Mouse (Mus musculus): ENCODE data around the gene Lmcd1.

Lmcd1 gene

GRCm38 (mm10) chr6:112362349-112362958 lies 88.9 kb downstream of the Lmcd1 start:
- peak; percentile 50 for DNase-seq

- DNase-seq = peak; percentile 8
Measured at GRCm38 (mm10) chr6:112364581-112364980, 91.0 kb downstream of the Lmcd1 start.

GRCm38 (mm10) chr6:112365294-112365693 lies 91.7 kb downstream of the Lmcd1 start:
- no peak for DNase-seq

- peak; percentile 25 for DNase-seq
Measured at GRCm38 (mm10) chr6:112373886-112374585, 100.5 kb downstream of the Lmcd1 start.

- no peak for DNase-seq
Measured at GRCm38 (mm10) chr6:112375661-112376392, 102.3 kb downstream of the Lmcd1 start.

GRCm38 (mm10) chr6:112379054-112379453 lies 105.5 kb downstream of the Lmcd1 start:
- DNase-seq = no peak

All from thymus, postnatal 25 days (tissue).